Comparison of ENCODE assay signal across 23 mouse cellular contexts in genomic region chr12:91663260-91663659, GRCm38 (mm10).
A peak's percentile ranks its signal among the peaks of the same experiment; 100 is the strongest.
DNase-seq lines count a peak whose midpoint lies in the region; ATAC-seq and TF ChIP-seq lines count a peak whose summit lies in the region.
"Had no signal": no experiment of that assay in that cellular context is flagged by ENCODE, and none has a peak within 500 bp of the region (broad histone marks: within the 10 kb centered on the region; RNA-seq: fewer than 3 reads in every experiment).

No protein-coding gene starts in this region.

- no peak overlapping the region for H3K27ac ChIP-seq in intestine, postnatal 0 days (ENCODE audit: low read depth, low read length)
- H3K27ac ChIP-seq: embryonic facial prominence, embryonic 12.5 days; forebrain, embryonic 12.5 days; heart, embryonic 10.5 days; hindbrain, embryonic 12.5 days had no signal

- no peak overlapping the region for H3K4me3 ChIP-seq in intestine, postnatal 0 days (ENCODE audit: low read depth, low read length)
- H3K4me3 ChIP-seq: embryonic facial prominence, embryonic 12.5 days; forebrain, embryonic 12.5 days; heart, embryonic 10.5 days; hindbrain, embryonic 12.5 days had no signal

- H3K4me1 ChIP-seq in intestine, postnatal 0 days (replicated peaks; ENCODE audit: control insufficient read depth, insufficient read depth, low read length) = peaks cover 16% of the 10 kb centered on the region
- H3K4me1 ChIP-seq: embryonic facial prominence, embryonic 12.5 days; hindbrain, embryonic 12.5 days had no signal

- no peak for TF ChIP-seq CTCF in intestine, postnatal 0 days (IDR thresholded peaks at IDR 0.05; ENCODE audit: low read depth)

- no peak overlapping the region for H3K9ac ChIP-seq in intestine, postnatal 0 days (ENCODE audit: low read depth, low read length)
- H3K9ac ChIP-seq: embryonic facial prominence, embryonic 12.5 days; forebrain, embryonic 12.5 days; hindbrain, embryonic 12.5 days had no signal

- H3K27me3 ChIP-seq in intestine, postnatal 0 days (replicated peaks; ENCODE audit: control insufficient read depth, insufficient read depth, low read length) = no peaks in the 10 kb centered on the region
- H3K27me3 ChIP-seq: CH12.LX; embryonic facial prominence, embryonic 12.5 days; forebrain, embryonic 12.5 days; hindbrain, embryonic 12.5 days; Patski had no signal

- no peaks in the 10 kb centered on the region for H3K36me3 ChIP-seq in intestine, postnatal 0 days (ENCODE audit: control insufficient read depth, insufficient read depth)
- H3K36me3 ChIP-seq: embryonic facial prominence, embryonic 12.5 days; forebrain, embryonic 12.5 days; heart, embryonic 10.5 days; hindbrain, embryonic 12.5 days had no signal

- ATAC-seq in intestine, postnatal 0 days = peak; percentile 26; the same call in 1 of the 2 replicates
- ATAC-seq: activated CD4-positive, CD25-positive, alpha-beta regulatory T cell, adult 4 months; forebrain, embryonic 16.5 days; hindbrain, embryonic 16.5 days; Patski had no signal

- no peaks in the 10 kb centered on the region for H3K9me3 ChIP-seq in intestine, postnatal 0 days (ENCODE audit: control insufficient read depth)
- H3K9me3 ChIP-seq: embryonic facial prominence, embryonic 12.5 days; forebrain, embryonic 12.5 days; heart, embryonic 10.5 days; hindbrain, embryonic 12.5 days had no signal

- peak; percentile 37 for DNase-seq in CD4-positive, CD25-positive, alpha-beta regulatory T cell, adult 2 months (ENCODE audit: low read depth, low spot score)
- DNase-seq in induced T-regulatory cell, adult 2 months (ENCODE audit: low read depth) = peak; percentile 30
- no peak for DNase-seq in cerebellum, postnatal 25 days
- no peak for DNase-seq in kidney, postnatal 4 days
- no peak for DNase-seq in kidney, adult 9 months
- DNase-seq: adrenal gland, postnatal 14 days; cerebellum, adult 11-12 months; cerebellum, adult 9-10 months; cerebellum, postnatal 36 days; gastrocnemius, postnatal 10 days; heart, adult 18-20 months; heart, postnatal 10 days; heart, postnatal 4 days had no signal

- H3K4me2 ChIP-seq in intestine, postnatal 0 days (replicated peaks; ENCODE audit: low read depth) = no peak overlapping the region
- H3K4me2 ChIP-seq: embryonic facial prominence, embryonic 12.5 days; forebrain, embryonic 12.5 days; hindbrain, embryonic 12.5 days had no signal

- 32% methylated on average over 6 of the region's 6 CpGs for WGBS in intestine, postnatal 0 days

Comparison
In these comparisons a context has a peak if more than half of its experiments do, and no peak if none do; other contexts are left out.
1. DNase-seq: peak in CD4-positive, CD25-positive, alpha-beta regulatory T cell, adult 2 months (single experiment) and induced T-regulatory cell, adult 2 months (single experiment); none in cerebellum, postnatal 25 days (0 of 2), kidney, postnatal 4 days (0 of 2) and kidney, adult 9 months (single experiment).